Mouse (Mus musculus): ENCODE results near the gene Terb2. TPM values are rescaled to one million over a fixed set of nuclear protein-coding genes. Genes with fewer than 3 reads are reported as not detected.
A peak's percentile ranks its signal among the peaks of the same experiment; 100 is the strongest.

Gene Terb2
- total and polyA plus RNA-seq, 2 experiments from 2014 or later, result not detected

DNA sequence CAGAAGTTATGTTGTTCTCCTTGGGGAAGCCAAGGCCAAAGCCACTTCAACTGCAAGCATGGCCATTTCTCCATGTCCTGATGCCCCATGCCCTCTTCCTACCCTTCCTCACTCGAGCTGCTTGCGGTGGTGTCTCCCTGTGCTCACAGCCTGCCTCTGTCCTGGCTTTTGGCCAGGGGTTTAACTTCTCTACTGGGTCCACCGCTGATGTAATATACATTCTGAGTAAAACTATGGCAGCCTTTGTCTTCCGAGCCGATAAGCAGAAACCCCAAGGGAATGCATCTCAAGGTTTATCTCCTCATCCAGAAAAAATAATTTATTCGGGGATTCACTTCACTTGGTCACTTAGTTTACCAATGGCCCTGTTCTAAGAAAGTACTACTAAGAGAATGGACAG lies 39.4 kb upstream of the Terb2 start:
- no peak for TF ChIP-seq CTCF (IDR thresholded peaks at IDR 0.05)
- no peaks in the 10 kb centered on the region for H3K36me3 ChIP-seq (ENCODE audit: insufficient read depth, low read length)
- H3K27ac ChIP-seq (ENCODE audit: low read depth, low read length), result no peak overlapping the region
- no peaks in the 10 kb centered on the region for H3K27me3 ChIP-seq (ENCODE audit: insufficient read depth, low read length)
- no peak for DNase-seq (ENCODE audit: low spot score)
- H3K4me3 ChIP-seq (ENCODE audit: low read depth, low read length), result no peak overlapping the region
- H3K9ac ChIP-seq (replicated peaks; ENCODE audit: low read length, poor library complexity, severe bottlenecking), result no peak overlapping the region
- no peaks in the 10 kb centered on the region for H3K4me1 ChIP-seq (ENCODE audit: insufficient read depth, low read length)
- H3K4me2 ChIP-seq (ENCODE audit: low read depth, low read length, poor library complexity, severe bottlenecking), result no peak overlapping the region
- no peaks in the 10 kb centered on the region for H3K9me3 ChIP-seq (ENCODE audit: low read length)
- 66% methylated on average over 6 of the region's 6 CpGs for WGBS
- ATAC-seq (ENCODE audit: low FRiP score), result no peak

DNA sequence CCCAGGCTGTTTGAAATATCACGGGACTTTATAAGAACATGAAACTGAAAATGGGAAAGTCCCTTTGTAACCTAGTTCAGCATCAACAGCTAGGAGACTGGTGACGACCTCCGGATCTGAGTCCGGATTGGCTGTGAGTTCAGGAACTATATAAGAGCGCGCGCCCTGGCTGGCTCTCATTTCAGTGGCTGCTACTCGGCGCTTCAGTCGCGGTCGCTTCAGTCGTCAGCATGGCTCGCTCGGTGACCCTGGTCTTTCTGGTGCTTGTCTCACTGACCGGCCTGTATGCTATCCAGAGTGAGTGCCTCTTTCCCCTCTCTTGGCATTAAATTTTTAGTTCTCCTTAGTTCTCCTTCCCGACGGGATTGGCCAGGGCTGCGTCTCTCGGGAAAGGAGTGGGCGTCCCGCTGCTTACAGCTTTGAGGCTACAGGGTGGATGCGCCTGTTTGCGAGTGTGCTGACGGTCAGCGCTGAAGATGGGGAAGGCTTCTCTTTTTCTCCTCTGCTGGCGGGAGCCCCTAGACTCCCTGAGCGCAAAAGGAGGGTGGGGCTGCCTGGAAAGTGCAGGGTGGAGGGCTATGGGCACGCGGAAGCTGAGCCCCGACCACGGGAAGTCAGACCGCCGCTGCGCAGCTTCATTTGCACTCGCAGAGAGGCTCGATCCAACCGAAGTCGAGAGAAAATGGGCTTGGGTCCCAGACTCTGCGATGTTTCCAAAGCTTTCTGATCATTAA lies 38.4 kb upstream of the Terb2 start, which contains the start of gene B2m:
B2m (plus strand) TSS at position 179 of the 734 bp plus-strand sequence.
- peak within 1 kb of the TSS; percentile 64 for H3K9ac ChIP-seq (replicated peaks; ENCODE audit: low read length, poor library complexity, severe bottlenecking)
- DNase-seq (ENCODE audit: low spot score) (peak; percentile 97), ATAC-seq (ENCODE audit: low FRiP score) (peak; percentile 98)
- no peaks in the 10 kb centered on the region for H3K36me3 ChIP-seq (ENCODE audit: insufficient read depth, low read length)
- TF ChIP-seq CTCF (IDR thresholded peaks at IDR 0.05), result no peak
- no peaks in the 10 kb centered on the region for H3K9me3 ChIP-seq (ENCODE audit: low read length)
- WGBS, result under 1% methylated on average over 40 of the region's 40 CpGs
- no peaks in the 10 kb centered on the region for H3K27me3 ChIP-seq (ENCODE audit: insufficient read depth, low read length)
- H3K27ac ChIP-seq (ENCODE audit: low read depth, low read length), result no peak within 1 kb of the TSS
- H3K4me2 ChIP-seq (ENCODE audit: low read depth, low read length, poor library complexity, severe bottlenecking), result peak within 1 kb of the TSS; percentile 89
- peak within 1 kb of the TSS; percentile 70 for H3K4me3 ChIP-seq (ENCODE audit: low read depth, low read length)
- H3K4me1 ChIP-seq (ENCODE audit: insufficient read depth, low read length), result no peaks in the 10 kb centered on the region

DNA sequence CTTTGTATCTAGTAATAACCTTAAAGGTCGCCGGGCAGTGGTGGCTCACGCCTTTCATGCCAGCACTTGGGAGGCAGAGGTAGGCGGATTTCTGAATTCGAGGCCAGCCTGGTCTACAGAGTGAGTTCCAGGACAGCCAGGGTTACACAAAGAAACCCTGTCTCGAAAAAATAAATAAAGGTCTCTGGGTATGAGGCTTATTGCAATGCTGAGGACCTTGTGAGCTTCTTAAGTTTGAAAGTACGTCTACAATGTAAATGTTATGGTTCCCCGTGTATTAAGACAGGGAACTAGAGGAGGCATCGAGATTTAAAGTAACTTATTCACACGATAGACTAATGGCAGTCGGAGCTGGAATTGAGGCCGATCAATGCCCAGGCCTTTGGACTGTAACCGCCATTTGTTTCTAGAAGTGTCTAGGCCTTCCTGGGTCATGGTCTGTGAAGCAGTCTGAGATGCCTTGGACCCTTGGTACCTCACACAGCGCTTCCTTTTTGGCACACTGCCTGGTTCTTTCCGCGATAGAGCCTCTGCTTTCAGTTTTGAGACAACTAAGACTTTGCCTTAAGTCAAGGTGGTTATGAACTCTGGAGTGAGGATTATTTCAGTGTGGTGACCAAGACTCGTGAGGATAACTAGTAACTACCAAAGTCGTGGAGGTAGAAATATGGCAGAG lies 37.7 kb upstream of the Terb2 start:
- Histone ChIP-seq H3K27ac (ENCODE audit: low read depth, low read length) (no peak overlapping the region), H3K27me3 (ENCODE audit: insufficient read depth, low read length) (no peaks in the 10 kb centered on the region), H3K36me3 (ENCODE audit: insufficient read depth, low read length) (no peaks in the 10 kb centered on the region), H3K4me2 (ENCODE audit: low read depth, low read length, poor library complexity, severe bottlenecking) (peak overlapping the region; percentile 89), H3K9me3 (ENCODE audit: low read length) (no peaks in the 10 kb centered on the region), H3K4me1 (ENCODE audit: insufficient read depth, low read length) (no peaks in the 10 kb centered on the region), H3K4me3 (ENCODE audit: low read depth, low read length) (peak overlapping the region; percentile 70), H3K9ac (replicated peaks; ENCODE audit: low read length, poor library complexity, severe bottlenecking) (peak overlapping the region; percentile 64)
- ATAC-seq (ENCODE audit: low FRiP score), result no peak
- DNase-seq (ENCODE audit: low spot score), result peak; percentile 17
- no peak for TF ChIP-seq CTCF (IDR thresholded peaks at IDR 0.05)
- WGBS, result 34% methylated on average over 18 of the region's 18 CpGs

DNA sequence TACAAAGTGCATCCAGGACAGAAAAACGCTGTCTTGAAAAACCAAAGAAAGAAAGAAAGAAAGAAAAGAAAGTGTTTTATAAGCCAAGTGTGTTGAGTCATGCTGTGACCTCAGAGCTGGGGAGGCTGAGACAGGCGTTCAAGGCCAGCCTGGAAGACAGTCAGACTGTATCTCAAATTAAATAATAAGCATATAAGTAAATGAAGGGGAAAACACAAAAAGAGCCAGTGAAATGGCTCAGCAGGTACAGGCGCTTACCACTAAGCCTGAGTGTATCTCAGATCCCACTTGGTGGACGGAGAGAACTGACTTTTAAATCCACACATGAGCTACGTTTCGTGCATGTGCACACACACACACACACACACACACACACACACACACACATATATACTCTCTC lies 36.8 kb upstream of the Terb2 start:
- Histone ChIP-seq H3K27ac (ENCODE audit: low read depth, low read length) (no peak overlapping the region), H3K36me3 (ENCODE audit: insufficient read depth, low read length) (no peaks in the 10 kb centered on the region), H3K4me1 (ENCODE audit: insufficient read depth, low read length) (no peaks in the 10 kb centered on the region), H3K4me2 (ENCODE audit: low read depth, low read length, poor library complexity, severe bottlenecking) (no peak overlapping the region), H3K9ac (replicated peaks; ENCODE audit: low read length, poor library complexity, severe bottlenecking) (no peak overlapping the region), H3K27me3 (ENCODE audit: insufficient read depth, low read length) (no peaks in the 10 kb centered on the region), H3K4me3 (ENCODE audit: low read depth, low read length) (no peak overlapping the region), H3K9me3 (ENCODE audit: low read length) (no peaks in the 10 kb centered on the region)
- ATAC-seq (ENCODE audit: low FRiP score) (no peak), DNase-seq (ENCODE audit: low spot score) (no peak)
- TF ChIP-seq CTCF (IDR thresholded peaks at IDR 0.05), result no peak
- 93% methylated on average over 6 of the region's 6 CpGs for WGBS

DNA sequence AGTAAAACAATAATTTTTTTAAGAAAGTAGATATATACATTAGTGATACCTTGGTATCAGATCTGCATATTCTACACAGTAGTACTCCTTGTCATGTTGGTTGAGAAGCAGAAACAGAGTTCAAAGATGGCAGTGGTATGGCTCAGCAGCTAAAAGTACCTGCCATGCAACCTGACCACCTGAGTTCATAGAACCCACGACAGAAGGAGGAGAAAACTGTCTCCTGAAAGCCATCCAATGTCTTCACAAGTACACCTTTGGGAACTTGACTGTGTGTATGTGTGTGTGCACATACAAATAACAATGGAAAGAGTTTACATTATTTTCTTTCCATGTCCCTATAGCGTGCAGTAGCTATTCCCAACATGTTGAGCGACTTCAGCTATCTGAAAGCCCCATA lies 36.4 kb upstream of the Terb2 start:
- H3K4me1 ChIP-seq (ENCODE audit: insufficient read depth, low read length), result no peaks in the 10 kb centered on the region
- DNase-seq (ENCODE audit: low spot score) (no peak), ATAC-seq (ENCODE audit: low FRiP score) (no peak)
- no peaks in the 10 kb centered on the region for H3K9me3 ChIP-seq (ENCODE audit: low read length)
- no peak overlapping the region for H3K4me3 ChIP-seq (ENCODE audit: low read depth, low read length)
- no peak overlapping the region for H3K27ac ChIP-seq (ENCODE audit: low read depth, low read length)
- H3K9ac ChIP-seq (replicated peaks; ENCODE audit: low read length, poor library complexity, severe bottlenecking), result no peak overlapping the region
- no peaks in the 10 kb centered on the region for H3K36me3 ChIP-seq (ENCODE audit: insufficient read depth, low read length)
- TF ChIP-seq CTCF (IDR thresholded peaks at IDR 0.05), result no peak
- H3K4me2 ChIP-seq (ENCODE audit: low read depth, low read length, poor library complexity, severe bottlenecking), result no peak overlapping the region
- no peaks in the 10 kb centered on the region for H3K27me3 ChIP-seq (ENCODE audit: insufficient read depth, low read length)
- WGBS, result 82% methylated on average over 3 of the region's 3 CpGs

DNA sequence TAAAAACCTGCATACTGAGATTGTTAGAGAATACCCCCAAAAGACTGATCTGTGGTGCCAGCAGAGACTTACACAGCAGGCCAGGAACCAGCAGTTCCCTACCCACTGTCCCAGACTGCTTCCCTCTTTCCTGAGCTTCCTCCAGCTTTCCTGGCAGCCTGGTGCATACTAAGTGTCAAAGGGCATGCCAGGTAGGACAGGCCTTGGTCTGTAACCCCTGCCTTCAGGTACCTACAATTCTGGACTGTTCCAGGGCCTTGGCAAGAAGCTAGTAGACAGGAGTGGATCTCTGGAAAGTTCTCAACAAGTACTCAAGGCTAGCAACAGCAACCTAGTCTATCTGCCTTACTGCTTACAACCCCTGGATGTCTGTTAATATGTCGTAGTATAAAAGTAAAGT lies 34.9 kb upstream of the Terb2 start:
- Histone ChIP-seq H3K27me3 (ENCODE audit: insufficient read depth, low read length) (no peaks in the 10 kb centered on the region), H3K9ac (replicated peaks; ENCODE audit: low read length, poor library complexity, severe bottlenecking) (no peak overlapping the region), H3K9me3 (ENCODE audit: low read length) (no peaks in the 10 kb centered on the region), H3K27ac (ENCODE audit: low read depth, low read length) (no peak overlapping the region), H3K4me2 (ENCODE audit: low read depth, low read length, poor library complexity, severe bottlenecking) (no peak overlapping the region), H3K4me3 (ENCODE audit: low read depth, low read length) (no peak overlapping the region), H3K36me3 (ENCODE audit: insufficient read depth, low read length) (no peaks in the 10 kb centered on the region), H3K4me1 (ENCODE audit: insufficient read depth, low read length) (no peaks in the 10 kb centered on the region)
- ATAC-seq (ENCODE audit: low FRiP score), result no peak
- DNase-seq (ENCODE audit: low spot score), result no peak
- WGBS, result 97% methylated on average over 1 of the region's 1 CpGs
- no peak for TF ChIP-seq CTCF (IDR thresholded peaks at IDR 0.05)

All from midbrain, postnatal 0 days (tissue).